Mouse (Mus musculus): Measurements from ENCODE around the gene Rusc2. TPM values are rescaled to one million over a fixed set of nuclear protein-coding genes. Genes with fewer than 3 reads are reported as not detected.

Gene Rusc2
- total and polyA plus RNA-seq, 3 experiments, result 27.5 to 45.3 (median 43.5) TPM

DNA sequence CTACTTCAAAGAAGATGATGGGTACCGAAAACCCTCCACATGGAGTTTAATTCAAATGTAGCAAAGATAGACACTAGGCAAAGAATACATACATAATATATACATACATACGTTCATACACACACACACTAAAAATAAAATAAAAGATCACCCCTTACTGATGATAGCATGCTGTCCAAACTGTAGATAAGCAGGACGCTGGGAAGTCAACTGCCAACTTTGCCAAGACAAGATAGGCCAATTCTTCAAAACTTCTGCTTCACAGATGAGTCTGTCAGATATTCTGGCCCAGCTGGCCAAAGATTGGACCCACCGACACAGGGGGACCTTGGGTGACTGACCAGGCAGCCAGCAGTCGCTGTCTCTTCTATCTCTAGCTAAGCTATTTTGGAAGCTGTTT is 81.3 kb downstream of the Rusc2 start:
- intact Hi-C loops (cut with DNase I), result no loop called here
- DNase-seq, result no peak
- H3K4me3 ChIP-seq, result no peak overlapping the region
- H3K4me1 ChIP-seq (ENCODE audit: control insufficient read depth, insufficient read depth, low read length), result no peaks in the 10 kb centered on the region
- TF ChIP-seq CTCF (IDR thresholded peaks at IDR 0.05) (no peak), EP300 (IDR thresholded peaks at IDR 0.05; ENCODE audit: insufficient read depth, low read depth, low read length) (no peak)
- H3K36me3 ChIP-seq (ENCODE audit: control insufficient read depth, insufficient read depth, low read length), result no peaks in the 10 kb centered on the region
- no peaks in the 10 kb centered on the region for H3K79me2 ChIP-seq (replicated peaks; ENCODE audit: control insufficient read depth, insufficient read depth, low read length)
- no peak overlapping the region for H3K9ac ChIP-seq (ENCODE audit: low read depth, low read length)
- no peak overlapping the region for H3K27ac ChIP-seq
- H3K27me3 ChIP-seq (ENCODE audit: control insufficient read depth, insufficient read depth, low read length), result no peaks in the 10 kb centered on the region
- WGBS, result 82% methylated on average over 5 of the region's 5 CpGs

DNA sequence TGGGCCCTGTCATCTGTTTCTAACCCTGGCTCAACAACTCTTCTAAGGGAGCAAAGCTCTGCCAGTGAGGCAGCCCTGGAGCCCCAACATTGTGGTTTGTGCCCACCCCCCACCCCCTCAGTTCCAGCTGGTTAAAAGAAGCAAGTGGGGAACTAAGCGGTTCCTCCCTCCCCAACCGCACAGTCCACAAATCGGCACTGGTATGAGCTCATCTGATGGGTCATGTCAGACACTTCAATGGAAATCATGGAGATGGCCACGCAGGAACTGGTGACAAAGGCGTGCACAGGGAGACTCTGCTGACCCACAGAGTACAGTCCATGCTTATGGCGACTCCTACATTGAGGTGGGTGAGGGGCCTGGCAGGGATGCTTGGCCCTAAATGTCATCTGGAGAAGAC is 84.2 kb downstream of the Rusc2 start:
- H3K27me3 ChIP-seq (ENCODE audit: control insufficient read depth, insufficient read depth, low read length), result no peaks in the 10 kb centered on the region
- no peak overlapping the region for H3K4me3 ChIP-seq
- no peaks in the 10 kb centered on the region for H3K4me1 ChIP-seq (ENCODE audit: control insufficient read depth, insufficient read depth, low read length)
- H3K79me2 ChIP-seq (replicated peaks; ENCODE audit: control insufficient read depth, insufficient read depth, low read length), result no peaks in the 10 kb centered on the region
- H3K9ac ChIP-seq (ENCODE audit: low read depth, low read length), result no peak overlapping the region
- H3K36me3 ChIP-seq (ENCODE audit: control insufficient read depth, insufficient read depth, low read length), result no peaks in the 10 kb centered on the region
- DNase-seq, result peak in 1 of 2 experiments; percentile 10
- no peak overlapping the region for H3K27ac ChIP-seq
- TF ChIP-seq EP300 (IDR thresholded peaks at IDR 0.05; ENCODE audit: insufficient read depth, low read depth, low read length), result no peak
- TF ChIP-seq POLR2A (IDR thresholded peaks at IDR 0.05; ENCODE audit: insufficient read depth, low read depth, low read length), result no peak
- no peak for TF ChIP-seq CTCF (IDR thresholded peaks at IDR 0.05)
- intact Hi-C loops (cut with DNase I), result no loop called here
- 73% methylated on average over 6 of the region's 6 CpGs for WGBS

DNA sequence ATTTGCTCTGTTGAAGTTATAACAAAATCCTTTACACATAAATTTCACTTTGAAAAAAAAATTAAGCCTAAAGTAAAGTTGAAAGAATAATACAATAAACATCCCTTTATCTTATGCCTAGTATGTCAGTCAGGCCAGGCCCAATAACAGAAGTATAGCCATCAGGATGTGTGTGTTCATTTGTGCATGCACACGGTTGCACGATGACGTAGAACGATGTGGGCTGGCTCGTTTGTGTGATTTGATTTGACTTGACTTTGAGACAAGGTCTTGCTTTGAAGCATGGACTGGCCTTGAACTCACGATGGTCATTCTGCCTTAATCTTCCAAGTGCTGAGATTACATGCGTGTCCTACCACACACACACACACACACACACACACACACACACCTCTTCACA is 85.1 kb downstream of the Rusc2 start:
- Histone ChIP-seq H3K27me3 (ENCODE audit: control insufficient read depth, insufficient read depth, low read length) (no peaks in the 10 kb centered on the region), H3K36me3 (ENCODE audit: control insufficient read depth, insufficient read depth, low read length) (no peaks in the 10 kb centered on the region), H3K4me1 (ENCODE audit: control insufficient read depth, insufficient read depth, low read length) (no peaks in the 10 kb centered on the region), H3K4me3 (no peak overlapping the region), H3K27ac (no peak overlapping the region), H3K79me2 (replicated peaks; ENCODE audit: control insufficient read depth, insufficient read depth, low read length) (no peaks in the 10 kb centered on the region), H3K9ac (ENCODE audit: low read depth, low read length) (no peak overlapping the region)
- intact Hi-C loops (cut with DNase I), result no loop called here
- 90% methylated on average over 7 of the region's 7 CpGs for WGBS
- TF ChIP-seq EP300 (IDR thresholded peaks at IDR 0.05; ENCODE audit: insufficient read depth, low read depth, low read length), result no peak
- no peak for TF ChIP-seq POLR2A (IDR thresholded peaks at IDR 0.05; ENCODE audit: insufficient read depth, low read depth, low read length)
- no peak for TF ChIP-seq CTCF (IDR thresholded peaks at IDR 0.05)
- no peak for DNase-seq

DNA sequence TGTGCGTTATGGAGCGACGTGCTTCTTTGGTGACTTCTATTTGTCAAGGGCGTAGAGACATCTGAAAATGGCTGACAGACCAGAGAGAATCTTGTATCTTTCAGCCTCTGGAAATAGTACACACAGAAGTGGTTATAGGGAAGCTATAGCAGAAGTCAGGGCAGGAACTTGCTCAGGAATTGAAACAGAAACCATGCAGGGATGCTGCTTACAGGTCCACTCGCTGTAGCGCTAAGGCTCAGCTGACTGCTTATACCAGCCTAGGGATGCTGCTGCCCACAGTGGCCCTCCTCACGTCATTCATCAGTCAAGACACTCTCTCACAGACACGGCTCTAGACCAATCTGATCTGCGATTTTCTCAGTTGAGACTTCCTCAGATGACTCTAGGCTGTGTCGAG is 88.5 kb downstream of the Rusc2 start:
- TF ChIP-seq EP300 (IDR thresholded peaks at IDR 0.05; ENCODE audit: insufficient read depth, low read depth, low read length) (no peak), POLR2A (IDR thresholded peaks at IDR 0.05; ENCODE audit: insufficient read depth, low read depth, low read length) (no peak), CTCF (IDR thresholded peaks at IDR 0.05) (no peak)
- Histone ChIP-seq H3K27me3 (ENCODE audit: control insufficient read depth, insufficient read depth, low read length) (no peaks in the 10 kb centered on the region), H3K36me3 (ENCODE audit: control insufficient read depth, insufficient read depth, low read length) (no peaks in the 10 kb centered on the region), H3K27ac (no peak overlapping the region), H3K4me1 (ENCODE audit: control insufficient read depth, insufficient read depth, low read length) (no peaks in the 10 kb centered on the region), H3K9ac (ENCODE audit: low read depth, low read length) (no peak overlapping the region), H3K79me2 (replicated peaks; ENCODE audit: control insufficient read depth, insufficient read depth, low read length) (no peaks in the 10 kb centered on the region), H3K4me3 (no peak overlapping the region)
- intact Hi-C loops (cut with DNase I), result no loop called here
- 91% methylated on average over 10 of the region's 10 CpGs for WGBS
- no peak for DNase-seq

DNA sequence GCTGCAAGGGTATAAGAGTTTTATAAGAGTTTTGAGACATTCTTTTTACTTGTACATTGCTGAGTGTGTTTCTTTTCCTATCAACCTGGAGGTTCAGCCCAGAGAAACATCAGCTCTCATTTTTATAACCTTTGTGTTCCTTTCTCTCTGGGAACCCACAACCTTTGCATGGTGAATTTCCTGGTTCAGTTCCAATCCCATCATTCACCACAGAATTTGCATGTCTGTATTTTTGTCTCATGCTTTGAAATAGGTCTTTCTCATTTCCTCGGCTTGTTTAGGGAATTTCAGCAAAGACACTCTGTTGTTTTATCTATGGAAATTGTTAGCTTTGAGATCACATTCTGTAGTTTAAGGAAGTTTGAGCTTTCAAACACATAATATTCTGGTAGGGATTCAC is 91.9 kb downstream of the Rusc2 start:
- H3K9ac ChIP-seq (ENCODE audit: low read depth, low read length), result no peak overlapping the region
- intact Hi-C loops (cut with DNase I), result no loop called here
- no peak for DNase-seq
- H3K79me2 ChIP-seq (replicated peaks; ENCODE audit: control insufficient read depth, insufficient read depth, low read length), result no peaks in the 10 kb centered on the region
- H3K27ac ChIP-seq, result no peak overlapping the region
- 67% methylated on average over 1 of the region's 1 CpGs for WGBS
- no peak for TF ChIP-seq POLR2A (IDR thresholded peaks at IDR 0.05; ENCODE audit: insufficient read depth, low read depth, low read length)
- TF ChIP-seq EP300 (IDR thresholded peaks at IDR 0.05; ENCODE audit: insufficient read depth, low read depth, low read length), result no peak
- TF ChIP-seq CTCF (IDR thresholded peaks at IDR 0.05), result no peak
- H3K36me3 ChIP-seq (ENCODE audit: control insufficient read depth, insufficient read depth, low read length), result no peaks in the 10 kb centered on the region
- H3K27me3 ChIP-seq (ENCODE audit: control insufficient read depth, insufficient read depth, low read length), result no peaks in the 10 kb centered on the region
- H3K4me3 ChIP-seq, result no peak overlapping the region
- no peaks in the 10 kb centered on the region for H3K4me1 ChIP-seq (ENCODE audit: control insufficient read depth, insufficient read depth, low read length)

DNA sequence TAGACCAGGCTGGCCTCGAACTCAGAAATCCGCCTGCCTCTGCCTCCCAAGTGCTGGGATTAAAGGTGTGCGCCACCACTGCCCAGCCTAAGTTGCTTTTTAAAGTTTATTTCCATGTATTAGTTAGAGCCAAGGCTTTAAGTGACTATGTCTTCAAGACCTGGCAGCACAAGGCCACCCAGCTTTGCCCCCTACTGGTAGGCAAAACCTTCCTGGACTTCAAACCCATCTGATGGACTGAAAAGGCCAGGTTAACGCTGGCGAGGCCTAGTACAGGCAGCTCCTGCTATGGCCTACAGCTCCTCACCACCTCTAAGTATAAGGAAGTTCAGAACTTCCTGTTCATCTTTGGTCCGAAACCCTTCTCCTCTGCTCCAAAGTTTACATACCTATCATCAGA is 94.8 kb downstream of the Rusc2 start:
- no peak overlapping the region for H3K27ac ChIP-seq
- H3K36me3 ChIP-seq (ENCODE audit: control insufficient read depth, insufficient read depth, low read length), result no peaks in the 10 kb centered on the region
- H3K4me1 ChIP-seq (ENCODE audit: control insufficient read depth, insufficient read depth, low read length), result no peaks in the 10 kb centered on the region; the same call in 1 of the 2 replicates
- WGBS, result 80% methylated on average over 6 of the region's 6 CpGs
- no peak overlapping the region for H3K4me3 ChIP-seq
- H3K27me3 ChIP-seq (ENCODE audit: control insufficient read depth, insufficient read depth, low read length), result no peaks in the 10 kb centered on the region
- H3K79me2 ChIP-seq (replicated peaks; ENCODE audit: control insufficient read depth, insufficient read depth, low read length), result no peaks in the 10 kb centered on the region
- no peak overlapping the region for H3K9ac ChIP-seq (ENCODE audit: low read depth, low read length)
- intact Hi-C loops (cut with DNase I), result no loop called here
- TF ChIP-seq EP300 (IDR thresholded peaks at IDR 0.05; ENCODE audit: insufficient read depth, low read depth, low read length) (no peak), CTCF (IDR thresholded peaks at IDR 0.05) (peak; percentile 38)
- no peak for DNase-seq

Other genes with a start within 250 kb of the Rusc2 start
- gene Atp8b5, start 114.8 kb upstream of the Rusc2 start, total RNA-seq (2021), result under 1 TPM in 1 of 2 experiments, not detected in 1; 0.08 TPM
- gene Atp8b5, start 114.8 kb upstream of the Rusc2 start, polyA plus RNA-seq (2012; rRNA removed), result 0.14 and 0.15 TPM in 2 replicates
- not detected for gene Fam166b, start 47.2 kb downstream of the Rusc2 start, total RNA-seq (2021)
- 1.4 TPM in 1 of 2 replicates, not detected in the other for gene Fam166b, start 47.2 kb downstream of the Rusc2 start, polyA plus RNA-seq (2012; rRNA removed)
- gene Tesk1, start 60.0 kb downstream of the Rusc2 start, total RNA-seq (2021), result 10 to 100 TPM; 36.6 to 37.5 TPM
- gene Tesk1, start 60.0 kb downstream of the Rusc2 start, polyA plus RNA-seq (2012; rRNA removed), result 51.5 and 52.6 TPM in 2 replicates
- gene Cd72, start 72.6 kb downstream of the Rusc2 start, total RNA-seq (2021), result 1 to 10 TPM in 1 of 2 experiments, under 1 TPM in 1; 0.97 to 1.0 TPM
- 1.8 and 4.8 TPM in 2 replicates for gene Cd72, start 72.6 kb downstream of the Rusc2 start, polyA plus RNA-seq (2012; rRNA removed)
- gene Sit1, start 101.8 kb downstream of the Rusc2 start, total RNA-seq (2021), result under 1 TPM in 1 of 2 experiments, not detected in 1; 0.31 TPM
- not detected in 2 replicates for gene Sit1, start 101.8 kb downstream of the Rusc2 start, polyA plus RNA-seq (2012; rRNA removed)
- 10 to 100 TPM; 29.8 to 33.8 TPM for gene Ccdc107, start 110.9 kb downstream of the Rusc2 start, total RNA-seq (2021)
- gene Ccdc107, start 110.9 kb downstream of the Rusc2 start, polyA plus RNA-seq (2012; rRNA removed), result 50.8 and 67.9 TPM in 2 replicates
- gene Arhgef39, start 117.7 kb downstream of the Rusc2 start, total RNA-seq (2021), result under 1 TPM; 0.30 to 0.31 TPM
- gene Arhgef39, start 117.7 kb downstream of the Rusc2 start, polyA plus RNA-seq (2012; rRNA removed), result 1.6 and 1.7 TPM in 2 replicates
- under 1 TPM; 0.11 to 0.34 TPM for gene Car9, start 125.0 kb downstream of the Rusc2 start, total RNA-seq (2021)
- gene Car9, start 125.0 kb downstream of the Rusc2 start, polyA plus RNA-seq (2012; rRNA removed), result 0.32 and 0.55 TPM in 2 replicates
- gene Tpm2, start 141.8 kb downstream of the Rusc2 start, total RNA-seq (2021), result 10 to 100 TPM; 35.4 to 41.2 TPM
- gene Tpm2, start 141.8 kb downstream of the Rusc2 start, polyA plus RNA-seq (2012; rRNA removed), result 41.8 and 44.9 TPM in 2 replicates
- gene Creb3, start 180.4 kb downstream of the Rusc2 start, total RNA-seq (2021), result 10 to 100 TPM; 44.0 to 46.5 TPM
- 29.8 and 36.8 TPM in 2 replicates for gene Creb3, start 180.4 kb downstream of the Rusc2 start, polyA plus RNA-seq (2012; rRNA removed)
- gene Tln1, start 180.7 kb downstream of the Rusc2 start, total RNA-seq (2021), result 100 to 1,000 TPM; 105 to 109 TPM
- 53.1 and 67.0 TPM in 2 replicates for gene Tln1, start 180.7 kb downstream of the Rusc2 start, polyA plus RNA-seq (2012; rRNA removed)
- 10 to 100 TPM; 29.4 to 31.7 TPM for gene Rgp1, start 196.7 kb downstream of the Rusc2 start, total RNA-seq (2021)
- gene Rgp1, start 196.7 kb downstream of the Rusc2 start, polyA plus RNA-seq (2012; rRNA removed), result 38.1 and 47.5 TPM in 2 replicates
- gene Gba2, start 196.9 kb downstream of the Rusc2 start, total RNA-seq (2021), result 10 to 100 TPM; 11.5 to 13.2 TPM
- gene Gba2, start 196.9 kb downstream of the Rusc2 start, polyA plus RNA-seq (2012; rRNA removed), result 18.2 and 27.4 TPM in 2 replicates
- gene Msmp, start 202.5 kb downstream of the Rusc2 start, total RNA-seq (2021), result under 1 TPM; 0.52 to 0.57 TPM
- 0.62 and 0.67 TPM in 2 replicates for gene Msmp, start 202.5 kb downstream of the Rusc2 start, polyA plus RNA-seq (2012; rRNA removed)
- gene Npr2, start 250.0 kb downstream of the Rusc2 start, total RNA-seq (2021), result 10 to 100 TPM; 35.9 to 43.4 TPM
- 57.0 and 63.0 TPM in 2 replicates for gene Npr2, start 250.0 kb downstream of the Rusc2 start, polyA plus RNA-seq (2012; rRNA removed)